Mouse (Mus musculus): ENCODE data around the gene Olfr1382.
"Not testable (repeated sequence)": the region's sequence is repeated elsewhere in the genome, so short reads cannot be mapped to it uniquely, and the experiment has no call there.

Gene Olfr1382

DNA sequence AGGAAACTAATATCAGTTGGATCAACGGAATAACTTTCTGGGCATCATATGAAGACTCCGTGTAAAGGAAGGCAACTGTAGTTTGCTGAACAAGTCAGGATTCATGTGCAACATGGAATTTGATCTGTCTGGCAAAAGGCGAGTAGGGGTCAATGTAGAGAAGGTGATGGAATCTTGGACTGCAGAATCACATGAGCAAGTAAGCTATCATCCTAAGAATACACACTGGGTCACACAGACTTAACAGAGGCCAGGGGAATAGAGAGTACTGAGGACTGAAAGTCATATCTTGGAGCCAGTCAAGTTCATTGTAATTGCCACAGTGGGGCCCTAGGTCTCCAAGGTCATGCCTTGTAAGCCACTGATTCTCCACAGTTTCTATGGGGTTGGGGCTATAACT, at the start of gene Olfr1382:
Gene Olfr1382 (plus strand): TSS at position 301 of the 400 bp plus-strand sequence.
- no peak for DNase-seq

GRCm38 (mm10) chr11:49485973-49486372, 42.1 kb upstream of the Olfr1382 start:
- no peak for DNase-seq

- not testable (repeated sequence) for DNase-seq
These were observed 39.3 kb upstream of the Olfr1382 start, which contains the start of gene Olfr1385 for GRCm38 (mm10) chr11:49488770-49489169. Gene Olfr1385, plus strand, starts transcription at chr11:49489070.

- DNase-seq = no peak
These were observed 10.0 kb upstream of the Olfr1382 start for GRCm38 (mm10) chr11:49518086-49518485.

GRCm38 (mm10) chr11:49519348-49519747, 8.7 kb upstream of the Olfr1382 start, which contains the start of gene Olfr1383:
Gene Olfr1383, plus strand, starts transcription at chr11:49519648.
- no peak for DNase-seq

- DNase-seq = no peak
These were observed 4.7 kb downstream of the Olfr1382 start for GRCm38 (mm10) chr11:49532761-49533160.

DNA sequence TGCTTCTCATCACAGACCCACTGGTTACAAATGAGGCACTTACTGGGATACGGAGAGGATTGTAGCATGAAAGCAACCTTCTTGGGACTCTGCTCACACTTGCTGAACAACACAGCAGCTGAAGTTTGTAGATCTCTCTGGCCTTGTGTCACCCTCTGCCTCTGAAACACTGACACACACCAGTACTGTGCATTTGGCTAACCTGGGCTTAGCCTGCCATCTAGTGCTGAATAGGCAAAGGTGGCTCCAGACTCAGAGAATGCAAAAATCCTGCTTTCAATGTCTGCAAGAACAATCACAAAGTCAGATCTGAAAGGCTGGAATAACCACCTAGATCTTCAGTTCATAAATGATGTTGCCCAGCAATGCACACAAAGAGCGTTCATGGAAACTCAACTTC, 8.6 kb downstream of the Olfr1382 start:
- not testable (repeated sequence) for DNase-seq

DNA sequence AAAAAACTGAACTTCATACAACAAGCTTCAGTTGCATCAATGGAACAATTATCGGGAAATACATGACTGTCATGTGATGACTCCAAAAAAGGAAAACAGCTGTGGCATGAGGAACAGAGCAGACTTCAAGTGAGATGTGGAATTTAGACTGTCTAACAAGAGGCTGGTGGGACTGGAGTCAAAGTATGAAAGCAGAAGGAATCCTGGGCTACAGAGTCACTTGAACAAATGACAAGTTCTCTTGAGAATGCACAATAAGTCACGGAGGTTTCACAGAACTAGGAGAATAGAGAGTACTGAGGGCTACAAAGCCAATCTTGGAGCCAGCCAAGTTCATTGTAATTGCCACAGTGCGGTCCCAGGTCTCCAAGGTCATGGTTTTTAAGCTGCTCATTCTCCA, 15.1 kb downstream of the Olfr1382 start, which contains the start of gene Olfr1381:
Gene Olfr1381 (plus strand): TSS at position 301 of the 400 bp plus-strand sequence.
- not testable (repeated sequence) for DNase-seq

- not testable (repeated sequence) for DNase-seq
These were observed 26.0 kb downstream of the Olfr1382 start for GRCm38 (mm10) chr11:49554033-49554432.

DNA sequence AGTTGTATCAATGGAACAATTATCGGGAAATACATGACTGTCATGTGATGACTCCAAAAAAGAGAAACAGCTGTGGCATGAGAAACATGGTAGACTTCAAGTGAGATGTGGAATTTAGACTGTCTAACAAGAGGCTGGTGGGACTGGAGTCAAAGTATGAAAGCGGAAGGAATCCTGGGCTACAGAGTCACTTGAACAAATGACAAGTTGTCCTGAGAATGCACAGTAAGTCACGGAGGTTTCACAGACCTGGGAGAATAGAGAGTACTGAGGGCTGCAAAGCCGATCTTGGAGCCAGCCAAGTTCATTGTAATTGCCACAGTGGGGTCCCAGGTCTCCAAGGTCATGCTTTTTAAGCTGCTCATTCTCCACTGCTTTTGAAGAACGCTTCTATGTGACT, 28.5 kb downstream of the Olfr1382 start, which contains the start of gene Olfr1380:
Gene Olfr1380 (plus strand): TSS at position 301 of the 400 bp plus-strand sequence.
- DNase-seq = not testable (repeated sequence)

GRCm38 (mm10) chr11:49575054-49575453, 47.0 kb downstream of the Olfr1382 start:
- DNase-seq = not testable (repeated sequence)

DNA sequence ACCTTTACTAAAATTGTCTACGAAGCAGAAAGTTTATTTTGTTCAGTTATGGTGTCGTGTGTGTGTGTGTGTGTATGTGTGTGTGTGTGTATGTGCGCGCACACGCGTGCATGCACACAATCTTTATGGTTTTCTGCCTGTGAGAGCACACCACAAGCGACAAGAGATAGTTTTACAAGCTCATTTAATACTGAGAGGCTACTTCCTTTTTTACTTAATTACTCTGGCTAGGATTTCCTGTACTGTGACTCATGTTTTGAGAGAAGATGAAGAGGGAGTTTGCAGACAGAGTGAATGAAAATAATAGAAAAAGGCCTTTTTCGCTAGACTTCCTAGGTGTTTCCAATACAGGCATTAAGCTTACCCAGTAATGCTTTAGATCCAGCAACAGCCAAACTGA, 52.4 kb downstream of the Olfr1382 start:
- not testable (repeated sequence) for DNase-seq

All from cerebellum, adult 18-20 months (tissue).